Mouse (Mus musculus) myocyte (in vitro differentiated cells): ENCODE data around the gene Auh.

Experiments used
- CEBPB ChIP-seq: IDR thresholded peaks from 2 replicates; pipeline ENCODE4 v1.6.1; 2011; ENCODE audit warnings: mild to moderate bottlenecking, moderate library complexity; ENCODE audit not compliant: poor library complexity, insufficient read depth, severe bottlenecking
- E2F4 ChIP-seq: IDR thresholded peaks from one replicate; pipeline ENCODE4 v1.6.1; 2011; ENCODE audit warnings: mild to moderate bottlenecking, control low read depth, moderate library complexity; ENCODE audit not compliant: insufficient read depth
- MAX ChIP-seq: IDR thresholded peaks from one replicate; pipeline ENCODE4 v1.6.1; 2011; ENCODE audit warnings: low read depth, mild to moderate bottlenecking, control low read depth
- MYOD1 ChIP-seq, 3 experiments: IDR thresholded peaks; one replicate each; pipeline ENCODE4 v1.6.1; 2011; ENCODE audit warnings: control low read depth in 2 of 3, low read depth in 2 of 3, mild to moderate bottlenecking in 2 of 3, moderate library complexity in 1 of 3; ENCODE audit not compliant: insufficient read length in 2 of 3, control insufficient read depth in 1 of 3
- MYOG ChIP-seq, 3 experiments: IDR thresholded peaks; one replicate each; pipeline ENCODE4 v1.6.1; 2011; ENCODE audit warnings: control low read depth in 2 of 3, low read depth in 2 of 3, mild to moderate bottlenecking in 2 of 3; ENCODE audit not compliant: insufficient read length in 2 of 3, control insufficient read depth in 1 of 3, insufficient read depth in 1 of 3
- POLR2A ChIP-seq: IDR thresholded peaks from one replicate; pipeline ENCODE4 v1.6.1; 2011; ENCODE audit warnings: low read depth, mild to moderate bottlenecking, control low read depth, moderate library complexity; ENCODE audit not compliant: insufficient read length
- POLR2AphosphoS2 ChIP-seq: IDR thresholded peaks from one replicate; pipeline ENCODE4 v1.6.1; 2011; ENCODE audit warnings: low read depth, control low read depth; ENCODE audit not compliant: insufficient read length
- TCF12 ChIP-seq: IDR thresholded peaks from one replicate; pipeline ENCODE4 v1.6.1; 2011; ENCODE audit warnings: mild to moderate bottlenecking, control low read depth; ENCODE audit not compliant: poor library complexity, insufficient read depth, severe bottlenecking
- USF1 ChIP-seq: IDR thresholded peaks from one replicate; pipeline ENCODE4 v1.6.1; 2011; ENCODE audit warnings: low read depth, mild to moderate bottlenecking, control low read depth, moderate library complexity

DNA sequence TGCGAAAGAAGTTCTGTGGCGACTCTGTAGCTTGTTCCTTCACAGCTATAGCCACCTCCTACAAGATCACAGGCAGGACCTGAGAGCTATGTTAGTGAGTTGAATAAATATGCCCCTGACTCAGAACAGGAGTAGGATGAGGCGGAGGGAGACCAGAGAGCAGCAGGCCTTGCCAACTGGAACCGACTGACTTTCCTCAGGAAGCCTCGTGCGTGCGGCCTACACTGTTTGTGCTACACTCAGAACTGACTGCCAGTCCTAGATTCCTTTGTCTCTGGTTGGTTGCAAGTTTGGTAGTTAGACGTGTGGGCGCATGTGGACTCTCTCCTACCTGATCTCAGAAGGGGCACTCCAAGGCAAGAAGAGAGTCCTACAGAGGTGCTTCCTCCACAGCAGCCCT is 50.2 kb downstream of the Auh start:
- TF ChIP-seq USF1 (no peak), POLR2A (no peak), MAX (no peak), MYOG (IDR thresholded peaks at IDR 0.05; ENCODE audit: control insufficient read depth in 1 of 3, insufficient read depth in 1 of 3, insufficient read length in 2 of 3, low read depth in 2 of 3) (no peak), POLR2AphosphoS2 (no peak), MYOD1 (IDR thresholded peaks at IDR 0.05; ENCODE audit: control insufficient read depth in 1 of 3, insufficient read length in 2 of 3, low read depth in 2 of 3) (no peak), TCF12 (no peak), E2F4 (no peak), CEBPB (no peak)
